Mouse (Mus musculus): Measurements from ENCODE around the gene G0s2.

- no peak for TF ChIP-seq CTCF (IDR thresholded peaks at IDR 0.05; ENCODE audit: low read depth)
- TF ChIP-seq EP300 (IDR thresholded peaks at IDR 0.05; ENCODE audit: low read depth) = no peak
These were observed 29.0 kb upstream of the G0s2 start for GRCm38 (mm10) chr1:193302093-193302405.

Data from heart, postnatal 0 days (tissue).